ENCODE assay signal across 9 mouse cellular contexts in genomic region chr10:67729271-67729670, GRCm38 (mm10).
DNase-seq lines count a peak whose midpoint lies in the region; ATAC-seq lines count a peak whose summit lies in the region.
"Had no signal": no experiment of that assay in that cellular context is flagged by ENCODE, and none has a peak within 500 bp of the region (broad histone marks: within the 10 kb centered on the region; RNA-seq: fewer than 3 reads in every experiment).

No protein-coding gene starts in this region.

- no peak overlapping the region for H3K4me3 ChIP-seq in embryonic facial prominence, embryonic 10.5 days
- no peak overlapping the region for H3K4me3 ChIP-seq in midbrain, embryonic 11.5 days (ENCODE audit: low read depth, low read length)
- H3K4me3 ChIP-seq: liver, embryonic 13.5 days had no signal

- H3K27ac ChIP-seq in embryonic facial prominence, embryonic 10.5 days (replicated peaks) = no peak overlapping the region
- H3K27ac ChIP-seq in midbrain, embryonic 11.5 days (ENCODE audit: low read depth, low read length) = no peak overlapping the region
- H3K27ac ChIP-seq: liver, embryonic 13.5 days had no signal

- no peak overlapping the region for H3K4me2 ChIP-seq in midbrain, embryonic 11.5 days
- H3K4me2 ChIP-seq: liver, embryonic 13.5 days had no signal

- H3K36me3 ChIP-seq in embryonic facial prominence, embryonic 10.5 days (replicated peaks) = no peaks in the 10 kb centered on the region
- no peaks in the 10 kb centered on the region for H3K36me3 ChIP-seq in midbrain, embryonic 11.5 days (ENCODE audit: control insufficient read depth, insufficient read depth, low read length)
- H3K36me3 ChIP-seq in splenic B cell, adult 2 months (ENCODE audit: control insufficient read depth, insufficient read depth, low read length, poor library complexity, severe bottlenecking) = no peaks in the 10 kb centered on the region
- H3K36me3 ChIP-seq: liver, embryonic 13.5 days had no signal

- no peak overlapping the region for H3K9ac ChIP-seq in midbrain, embryonic 11.5 days (ENCODE audit: low read length)
- H3K9ac ChIP-seq: liver, embryonic 13.5 days had no signal

- ATAC-seq in midbrain, embryonic 11.5 days (ENCODE audit: low FRiP score) = peak; percentile 46; the same call in 1 of the 2 replicates

- H3K4me1 ChIP-seq in embryonic facial prominence, embryonic 10.5 days = no peaks in the 10 kb centered on the region
- no peaks in the 10 kb centered on the region for H3K4me1 ChIP-seq in midbrain, embryonic 11.5 days (ENCODE audit: control insufficient read depth, insufficient read depth, low read length)
- H3K4me1 ChIP-seq: liver, embryonic 13.5 days had no signal

- DNase-seq in left cerebral cortex, adult 18-20 months (ENCODE audit: low spot score in 2 of 2) = peak; percentile 69 to 71
- no peak for DNase-seq in left cerebral cortex, adult 11 months (ENCODE audit: low spot score)
- peak; percentile 19 for DNase-seq in adrenal gland, adult 8-10 months
- peak; percentile 55 for DNase-seq in embryonic facial prominence, embryonic 10.5 days (ENCODE audit: low spot score)
- peak; percentile 62 to 74 for DNase-seq in heart, postnatal 14 days
- peak; percentile 65 to 76 for DNase-seq in layer of hippocampus, postnatal 10 days (ENCODE audit: low spot score in 2 of 2)
- peak; percentile 89 for DNase-seq in midbrain, embryonic 11.5 days (ENCODE audit: low spot score, missing footprints)
- peak; percentile 54 for DNase-seq in splenic B cell, adult 2 months (ENCODE audit: low read depth, low spot score)
- DNase-seq: liver, embryonic 13.5 days had no signal

- intact Hi-C loops in heart, postnatal 14 days (cut with DNase I) = loop anchor here (2.0 to 5.0 kb wide), 4 partner anchors 38 to 412 kb away; no protein-coding TSS in a partner anchor

- 52% methylated on average over 6 of the region's 6 CpGs for WGBS in embryonic facial prominence, embryonic 10.5 days
- 57% methylated on average over 6 of the region's 6 CpGs for WGBS in midbrain, embryonic 11.5 days

- H3K9me3 ChIP-seq in embryonic facial prominence, embryonic 10.5 days = no peaks in the 10 kb centered on the region
- H3K9me3 ChIP-seq in midbrain, embryonic 11.5 days (ENCODE audit: control insufficient read depth, low read length) = no peaks in the 10 kb centered on the region
- H3K9me3 ChIP-seq: liver, embryonic 13.5 days had no signal

- no peaks in the 10 kb centered on the region for H3K27me3 ChIP-seq in embryonic facial prominence, embryonic 10.5 days (replicated peaks; ENCODE audit: low read depth, poor library complexity, severe bottlenecking)
- H3K27me3 ChIP-seq in midbrain, embryonic 11.5 days (ENCODE audit: control insufficient read depth, insufficient read depth, low read length) = no peaks in the 10 kb centered on the region
- H3K27me3 ChIP-seq in splenic B cell, adult 2 months (ENCODE audit: control insufficient read depth, insufficient read depth, low read length, poor library complexity, severe bottlenecking) = no peaks in the 10 kb centered on the region
- H3K27me3 ChIP-seq: liver, embryonic 13.5 days had no signal
